8 mouse cellular contexts compared by ENCODE assay signal in the genomic region with DNA sequence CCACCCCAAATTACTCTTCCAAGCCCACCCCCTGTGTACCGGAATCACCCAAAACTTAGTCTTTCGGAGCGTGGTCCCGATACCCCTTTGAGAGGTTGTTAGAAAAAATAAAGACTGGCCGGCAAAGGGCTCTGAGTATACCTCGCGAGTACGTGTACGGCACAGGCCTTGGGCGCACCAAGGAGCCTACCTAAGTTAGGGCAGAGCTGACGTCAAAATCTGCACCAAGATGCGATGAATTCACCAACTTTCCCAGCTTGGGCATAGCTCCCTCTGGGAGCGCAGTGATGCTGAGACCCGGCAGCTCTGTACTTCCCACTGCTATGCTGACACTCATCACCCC. TPM values are rescaled to one million over a fixed set of nuclear protein-coding genes. Genes with fewer than 3 reads are reported as not detected.
DNase-seq lines count a peak whose midpoint lies in the region; ATAC-seq and TF ChIP-seq lines count a peak whose summit lies in the region.

No protein-coding gene starts in this region.

- H3K27me3 ChIP-seq in heart, embryonic 13.5 days (replicated peaks) = peaks cover 72% of the 10 kb centered on the region
- no peaks in the 10 kb centered on the region for H3K27me3 ChIP-seq in ES-Bruce4 (ENCODE audit: control insufficient read depth, insufficient read depth, low read length, poor library complexity, severe bottlenecking)
- H3K27me3 ChIP-seq in forebrain, embryonic 15.5 days = peaks cover 60% of the 10 kb centered on the region
- H3K27me3 ChIP-seq in liver, embryonic 15.5 days = peaks cover 95% of the 10 kb centered on the region

- peak overlapping the region; percentile 77 for H3K4me3 ChIP-seq in heart, embryonic 13.5 days
- H3K4me3 ChIP-seq in ES-Bruce4 (ENCODE audit: low read depth, low read length) = peak overlapping the region; percentile 81
- peak overlapping the region; percentile 33 for H3K4me3 ChIP-seq in forebrain, embryonic 15.5 days
- peak overlapping the region; percentile 54 for H3K4me3 ChIP-seq in liver, embryonic 15.5 days (replicated peaks)

- H3K9me3 ChIP-seq in heart, embryonic 13.5 days = no peaks in the 10 kb centered on the region
- H3K9me3 ChIP-seq in ES-Bruce4 (replicated peaks; ENCODE audit: control insufficient read depth, insufficient read depth, low read length, poor library complexity, severe bottlenecking) = no peaks in the 10 kb centered on the region
- no peaks in the 10 kb centered on the region for H3K9me3 ChIP-seq in forebrain, embryonic 15.5 days
- no peaks in the 10 kb centered on the region for H3K9me3 ChIP-seq in liver, embryonic 15.5 days (replicated peaks)

- peak overlapping the region; percentile 87 for H3K9ac ChIP-seq in heart, embryonic 13.5 days
- H3K9ac ChIP-seq in ES-Bruce4 (ENCODE audit: low read depth, poor library complexity, severe bottlenecking) = peak overlapping the region; percentile 71
- H3K9ac ChIP-seq in forebrain, embryonic 15.5 days (replicated peaks) = 0 out of 2 replicates have a peak overlapping the region, but pooled peaks have one; percentile 26
- H3K9ac ChIP-seq in liver, embryonic 15.5 days = no peak overlapping the region

- peaks cover 51% of the 10 kb centered on the region for H3K4me1 ChIP-seq in heart, embryonic 13.5 days
- peaks cover 7% of the 10 kb centered on the region for H3K4me1 ChIP-seq in ES-Bruce4 (ENCODE audit: control insufficient read depth, insufficient read depth, low read length)
- peaks cover 24% of the 10 kb centered on the region for H3K4me1 ChIP-seq in forebrain, embryonic 15.5 days
- peaks cover 24% of the 10 kb centered on the region for H3K4me1 ChIP-seq in liver, embryonic 15.5 days (replicated peaks)

- no peak for DNase-seq in heart, adult 8-10 months (ENCODE audit: low spot score)
- no peak for DNase-seq in ovary, adult 18-20 months (ENCODE audit: low spot score)
- DNase-seq in spleen, adult 12 weeks (ENCODE audit: low spot score) = no peak
- DNase-seq in gastrocnemius, adult 18-20 months (ENCODE audit: low spot score) = no peak

- 2% methylated on average over 14 of the region's 14 CpGs for WGBS in heart, embryonic 13.5 days
- WGBS in forebrain, embryonic 15.5 days = under 1% methylated on average over 14 of the region's 14 CpGs
- WGBS in liver, embryonic 15.5 days (ENCODE audit: insufficient replicate concordance) = 1% methylated on average over 14 of the region's 14 CpGs

- no peak for TF ChIP-seq CTCF in ES-Bruce4 (IDR thresholded peaks at IDR 0.05; ENCODE audit: low read depth, low read length)

- ATAC-seq in heart, embryonic 13.5 days (ENCODE audit: extremely low read depth, insufficient number of reproducible peaks, low FRiP score, low TSS enrichment) = no peak
- ATAC-seq in forebrain, embryonic 15.5 days (replicated peaks) = no peak
- no peak; the same call in 1 of the 2 replicates for ATAC-seq in liver, embryonic 15.5 days (ENCODE audit: insufficient read depth)

- H3K27ac ChIP-seq in heart, embryonic 13.5 days (replicated peaks) = peak overlapping the region; percentile 85
- peak overlapping the region; percentile 83 for H3K27ac ChIP-seq in ES-Bruce4 (ENCODE audit: insufficient read depth, low read length)
- no peak overlapping the region for H3K27ac ChIP-seq in forebrain, embryonic 15.5 days (replicated peaks)
- no peak overlapping the region for H3K27ac ChIP-seq in liver, embryonic 15.5 days (replicated peaks)

- no peak for TF ChIP-seq POLR2A in ES-Bruce4 (IDR thresholded peaks at IDR 0.05; ENCODE audit: insufficient read depth, low read length)

- peaks cover 7% of the 10 kb centered on the region; the same call in 1 of the 2 replicates for H3K36me3 ChIP-seq in heart, embryonic 13.5 days
- no peaks in the 10 kb centered on the region for H3K36me3 ChIP-seq in ES-Bruce4 (ENCODE audit: control insufficient read depth, insufficient read depth, low read length, poor library complexity, severe bottlenecking)
- H3K36me3 ChIP-seq in forebrain, embryonic 15.5 days = no peaks in the 10 kb centered on the region
- H3K36me3 ChIP-seq in liver, embryonic 15.5 days (replicated peaks) = no peaks in the 10 kb centered on the region

- TF ChIP-seq EP300 in ES-Bruce4 (IDR thresholded peaks at IDR 0.05; ENCODE audit: insufficient read depth, low read depth, low read length) = no peak

- H3K4me2 ChIP-seq in heart, embryonic 13.5 days = peak overlapping the region; percentile 88
- H3K4me2 ChIP-seq in forebrain, embryonic 15.5 days (replicated peaks) = peak overlapping the region; percentile 56
- peak overlapping the region; percentile 53 for H3K4me2 ChIP-seq in liver, embryonic 15.5 days

RNA-seq across cellular contexts. Expression of a gene that starts 0.2 kb away (rescaled TPM):
- polyA plus RNA-seq in heart, embryonic 13.5 days (2015; fragmentation: Nextera tagmentation; extraction: Ambion mirVana) = 58.8 and 62.7 TPM in 2 replicates
- total RNA-seq in heart, adult 8-10 months (2022) = 100 to 1,000 TPM; 142 to 162 (median 148) TPM
- polyA plus RNA-seq in ES-Bruce4 (2011; ENCODE audit: insufficient read depth, insufficient read length, low read depth, missing spikeins) = 57.1 and 57.8 TPM in 2 replicates
- 0.57 and 1.0 TPM in 2 replicates for polyA plus RNA-seq in forebrain, embryonic 15.5 days (2015; fragmentation: Nextera tagmentation; extraction: Ambion mirVana)
- 19.2 and 20.9 TPM in 2 replicates for polyA plus RNA-seq in liver, embryonic 15.5 days (2015; fragmentation: Nextera tagmentation; extraction: Ambion mirVana)
- total RNA-seq in gastrocnemius, adult 18-20 months (2021) = 100 to 1,000 TPM; 379 to 395 TPM

RNA-seq across cellular contexts. Expression of a gene that starts 37.1 kb away (rescaled TPM):
- 18.3 and 19.7 TPM in 2 replicates for polyA plus RNA-seq in heart, embryonic 13.5 days (2015; fragmentation: Nextera tagmentation; extraction: Ambion mirVana)
- 10 to 100 TPM; 31.3 to 46.4 (median 39.0) TPM for total RNA-seq in heart, adult 8-10 months (2022)
- 5.5 and 6.0 TPM in 2 replicates for polyA plus RNA-seq in ES-Bruce4 (2011; ENCODE audit: insufficient read depth, insufficient read length, low read depth, missing spikeins)
- 42.2 and 46.1 TPM in 2 replicates for polyA plus RNA-seq in forebrain, embryonic 15.5 days (2015; fragmentation: Nextera tagmentation; extraction: Ambion mirVana)
- polyA plus RNA-seq in liver, embryonic 15.5 days (2015; fragmentation: Nextera tagmentation; extraction: Ambion mirVana) = 2.6 and 3.4 TPM in 2 replicates
- 10 to 100 TPM; 29.7 to 33.3 TPM for total RNA-seq in gastrocnemius, adult 18-20 months (2021)

RNA-seq across cellular contexts. Expression of a gene that starts 41.2 kb away (rescaled TPM):
- 2.6 and 3.4 TPM in 2 replicates for polyA plus RNA-seq in heart, embryonic 13.5 days (2015; fragmentation: Nextera tagmentation; extraction: Ambion mirVana)
- 10 to 100 TPM in 1 of 4 experiments, 1 to 10 TPM in 3; 6.8 to 12.6 (median 9.1) TPM for total RNA-seq in heart, adult 8-10 months (2022)
- 7.2 and 9.3 TPM in 2 replicates for polyA plus RNA-seq in ES-Bruce4 (2011; ENCODE audit: insufficient read depth, insufficient read length, low read depth, missing spikeins)
- 3.4 and 3.7 TPM in 2 replicates for polyA plus RNA-seq in forebrain, embryonic 15.5 days (2015; fragmentation: Nextera tagmentation; extraction: Ambion mirVana)
- polyA plus RNA-seq in liver, embryonic 15.5 days (2015; fragmentation: Nextera tagmentation; extraction: Ambion mirVana) = 2.5 and 3.0 TPM in 2 replicates
- 1 to 10 TPM; 1.4 to 1.5 TPM for total RNA-seq in gastrocnemius, adult 18-20 months (2021)

Comparison
In these comparisons a context has a peak if more than half of its experiments do, and no peak if none do; other contexts are left out.
1. H3K27ac ChIP-seq: peak in heart, embryonic 13.5 days (single experiment) and ES-Bruce4 (single experiment); none in forebrain, embryonic 15.5 days (single experiment) and liver, embryonic 15.5 days (single experiment).
2. Peak in every context shown above with its lines, with median percentiles within 50 percentile points of each other: H3K4me2 ChIP-seq and H3K4me3 ChIP-seq.